Mouse (Mus musculus) CH12.LX (cell line): Measurements from ENCODE around the gene Olfr194.

ENCODE experiments used
- CTCF ChIP-seq, 2 experiments: IDR thresholded peaks in 1 of 2; conservative IDR thresholded peaks in 1 of 2; 2 replicates each; pipeline ENCODE4 v1.5.1; 2011 to 2012; ENCODE audit warnings: low read depth in 2 of 2, low read length in 2 of 2, improper control_type of control experiment in 1 of 2, inconsistent platforms in 1 of 2, mild to moderate bottlenecking in 1 of 2, moderate library complexity in 1 of 2
- JUND ChIP-seq: conservative IDR thresholded peaks from 2 replicates; pipeline ENCODE4 v1.6.1; 2011; ENCODE audit warnings: low read depth, low read length, improper control_type of control experiment
- MEF2A ChIP-seq: IDR thresholded peaks from 2 replicates; pipeline ENCODE4 v1.6.1; 2014; ENCODE audit warnings: low read depth, mild to moderate bottlenecking, inconsistent platforms, low read length, improper control_type of control experiment, borderline replicate concordance
- MXI1 ChIP-seq: IDR thresholded peaks from 2 replicates; pipeline ENCODE4 v1.6.1; 2011; ENCODE audit warnings: mild to moderate bottlenecking, low read depth, low read length, improper control_type of control experiment
- POLR2A ChIP-seq: IDR thresholded peaks from 2 replicates; pipeline ENCODE4 v1.6.1; 2011; ENCODE audit warnings: low read depth, mild to moderate bottlenecking, improper control_type of control experiment, low read length
- POLR2AphosphoS2 ChIP-seq: IDR thresholded peaks from 2 replicates; pipeline ENCODE4 v1.6.1; 2011; ENCODE audit warnings: low read depth, low read length, improper control_type of control experiment
- USF2 ChIP-seq: conservative IDR thresholded peaks from 2 replicates; pipeline ENCODE4 v1.6.1; 2011; ENCODE audit warnings: low read depth, low read length, improper control_type of control experiment
- ZC3H11A ChIP-seq: IDR thresholded peaks from 2 replicates; pipeline ENCODE4 v1.6.1; 2012; ENCODE audit warnings: low read depth, mild to moderate bottlenecking, inconsistent platforms, low read length, improper control_type of control experiment
- ZNF384 ChIP-seq: IDR thresholded peaks from 2 replicates; pipeline ENCODE4 v1.6.1; 2012; ENCODE audit warnings: low read depth, low read length, improper control_type of control experiment, inconsistent platforms

DNA sequence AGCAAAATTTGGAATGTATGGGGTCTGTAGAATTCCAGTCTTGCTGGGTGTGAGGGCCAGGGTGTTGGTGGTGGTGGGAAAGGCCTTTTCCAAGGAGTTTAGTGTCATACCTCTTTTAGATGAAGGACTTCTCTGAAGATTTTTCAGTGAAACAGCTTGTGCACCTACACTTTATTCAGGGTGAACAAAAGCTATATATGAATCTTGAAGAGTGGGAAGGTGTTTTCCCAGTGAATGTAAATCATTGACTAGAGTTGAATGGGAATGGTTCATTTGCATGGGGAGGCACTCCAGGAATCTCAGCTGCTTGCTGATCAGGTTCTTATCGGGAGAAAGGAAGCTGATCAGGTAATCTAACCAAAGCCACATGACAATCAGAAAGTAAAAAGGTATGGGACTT lies 9.9 kb upstream of the Olfr194 start:
- TF ChIP-seq CTCF (conservative IDR thresholded peaks at IDR 0.05 in 1 of 2, IDR thresholded peaks at IDR 0.05 in 1 of 2; ENCODE audit: low read depth in 2 of 2, low read length in 2 of 2) (no peak), USF2 (no peak), POLR2AphosphoS2 (no peak), POLR2A (no peak), JUND (no peak), MXI1 (no peak), ZC3H11A (no peak), ZNF384 (no peak), MEF2A (no peak)
